Mouse (Mus musculus): ENCODE measurements around the gene Rsbn1l.

The Rsbn1l gene

DNA sequence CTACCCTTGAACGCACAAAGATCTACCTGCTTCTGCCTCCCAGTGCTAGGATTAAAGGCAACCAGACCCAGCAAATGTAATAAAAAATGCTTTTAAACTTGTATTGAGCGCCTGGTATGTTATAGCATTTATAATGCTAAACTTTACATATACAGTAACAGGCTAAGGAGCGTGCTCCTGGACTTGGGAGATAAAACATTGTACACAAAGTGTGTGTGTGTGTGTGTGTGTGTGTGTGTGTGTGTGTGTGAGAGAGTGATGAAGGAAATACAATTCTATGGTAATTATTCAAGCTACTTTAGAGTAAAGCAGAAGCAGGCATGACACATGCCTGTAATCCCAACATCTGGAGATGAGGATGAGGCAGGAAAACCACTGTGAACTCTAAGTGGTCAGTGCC lies at the start of gene Rsbn1l:
Rsbn1l (minus strand) TSS at position 101 of the 400 bp plus-strand sequence.
- no peak for DNase-seq (ENCODE audit: low spot score in 2 of 2)

DNA sequence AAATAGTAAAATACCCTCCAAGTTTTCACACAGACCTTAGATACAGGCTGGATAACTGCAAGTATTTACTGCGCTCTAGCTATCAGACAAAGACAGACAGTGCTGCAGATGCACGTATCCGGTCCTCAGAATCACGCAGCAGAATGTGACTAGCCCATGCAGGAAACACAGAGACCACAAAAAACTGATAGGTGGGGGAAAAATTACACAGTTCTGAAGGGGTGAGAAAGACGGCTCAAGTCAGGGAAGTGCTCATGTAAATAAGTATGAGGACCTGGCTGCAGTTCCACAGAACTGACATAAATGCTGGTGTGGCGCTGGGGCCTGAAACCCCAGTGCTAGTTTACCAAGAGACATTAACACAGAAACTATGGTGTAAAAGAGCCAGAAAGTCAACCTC lies 46.5 kb upstream of the Rsbn1l start:
- peak in 1 of 2 experiments; percentile 27 for DNase-seq (ENCODE audit: low spot score in 2 of 2)

DNA sequence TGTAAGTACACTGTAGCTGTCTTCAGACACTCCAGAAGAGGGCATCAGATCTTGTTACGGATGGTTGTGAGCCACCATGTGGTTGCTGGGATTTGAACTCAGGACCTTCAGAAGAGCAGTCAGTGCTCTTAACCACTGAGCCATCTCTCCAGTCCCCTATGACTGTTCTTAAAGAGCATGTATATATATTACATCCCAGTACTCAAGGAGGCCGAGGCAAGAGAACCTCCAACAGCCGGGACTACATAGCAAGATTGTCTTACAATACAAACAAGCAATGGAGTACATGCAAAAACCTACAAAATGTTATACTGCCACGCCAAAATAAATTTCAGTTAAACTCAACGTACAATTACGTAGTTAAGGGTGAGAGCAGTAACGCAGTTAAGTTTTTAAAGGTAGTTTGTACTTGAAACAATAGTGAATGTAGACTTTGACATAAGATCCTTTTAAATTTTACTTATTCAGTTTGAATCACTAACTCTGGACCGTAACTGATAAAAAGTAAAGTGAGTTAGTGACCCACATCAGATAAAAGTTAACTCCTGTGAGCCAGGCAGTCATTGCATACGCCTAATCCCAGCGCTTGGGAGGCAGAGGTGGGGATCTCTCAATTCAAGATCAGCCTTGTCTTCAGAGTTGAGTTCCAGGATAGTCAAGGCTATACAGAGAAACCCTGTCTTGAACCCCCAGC lies 45.6 kb upstream of the Rsbn1l start:
- no peak for DNase-seq (ENCODE audit: low spot score in 2 of 2)

DNA sequence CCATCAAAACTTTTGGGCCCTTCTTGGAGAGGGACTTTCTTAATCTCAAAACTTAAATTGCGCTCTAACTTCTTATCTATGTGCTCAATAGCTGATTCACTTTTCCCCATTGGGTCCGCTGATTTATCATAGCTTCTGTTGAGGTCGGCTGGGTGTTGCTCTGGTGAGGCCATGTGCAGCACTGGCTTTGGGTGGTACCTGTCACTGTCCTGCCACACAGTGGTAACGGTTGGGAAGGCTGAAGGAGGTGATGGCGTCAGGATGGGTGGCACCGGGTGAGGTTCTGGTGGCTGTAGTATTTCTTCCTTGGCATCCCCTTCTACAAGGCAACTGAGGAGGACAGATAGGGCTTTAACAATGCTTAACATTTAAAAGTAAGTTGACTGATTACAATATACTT lies 42.2 kb upstream of the Rsbn1l start:
- no peak for DNase-seq (ENCODE audit: low spot score in 2 of 2)

DNA sequence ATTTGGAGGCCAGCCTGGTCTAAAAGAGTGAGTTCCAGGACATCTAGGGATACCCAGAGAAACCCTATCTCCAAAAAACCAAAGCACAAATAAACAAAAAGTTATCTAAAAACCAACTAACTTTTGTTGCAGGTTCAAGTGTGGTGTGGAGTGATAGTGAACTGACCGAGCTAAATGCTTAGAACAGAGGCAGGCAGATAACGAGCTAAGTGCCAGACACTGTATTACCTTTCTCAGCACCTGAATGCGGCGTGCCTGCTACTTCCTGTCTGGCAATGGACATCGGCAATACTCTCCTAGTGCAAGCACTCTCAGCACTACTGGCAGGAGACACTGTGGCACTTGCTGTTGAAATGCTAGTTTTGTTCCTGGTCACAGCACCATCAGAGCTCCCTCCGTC lies 41.4 kb upstream of the Rsbn1l start:
- DNase-seq (ENCODE audit: low spot score in 2 of 2), result no peak

DNA sequence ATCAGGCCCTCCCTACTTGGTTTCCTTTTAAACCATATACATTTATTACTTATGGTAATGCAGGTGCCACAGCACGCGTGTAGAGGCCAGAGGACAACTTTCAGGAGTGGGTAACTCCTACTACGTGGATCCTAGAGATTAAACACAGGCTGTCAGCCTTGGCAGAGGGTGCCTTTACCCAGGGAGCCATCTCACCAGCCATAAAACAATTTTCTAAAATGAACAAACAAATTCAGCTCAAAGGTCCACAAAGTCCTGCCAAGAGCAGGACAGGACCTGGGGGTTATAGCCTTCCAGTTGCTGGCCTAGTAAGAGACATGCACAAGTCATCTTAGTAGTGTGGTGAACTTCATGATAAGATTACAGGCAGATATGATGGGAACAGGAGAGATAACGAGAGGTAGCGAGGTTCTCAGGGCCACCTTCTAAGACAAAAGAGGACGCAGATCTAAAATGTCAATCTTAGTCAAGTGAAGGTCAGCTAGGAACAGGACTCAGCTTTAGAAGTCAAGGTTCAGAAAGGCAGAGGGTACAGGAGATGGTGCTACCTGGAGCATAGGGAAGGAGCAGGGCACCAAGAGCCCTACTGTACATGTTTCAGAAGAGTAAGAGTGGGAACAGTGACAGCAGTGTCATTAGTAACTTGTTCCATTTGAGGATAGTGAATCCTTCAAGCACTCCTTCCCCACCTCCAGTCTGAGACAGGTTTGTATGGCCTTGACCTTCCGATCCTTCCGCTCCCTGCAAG lies 34.0 kb upstream of the Rsbn1l start:
- DNase-seq (ENCODE audit: low spot score in 2 of 2), result no peak

DNA sequence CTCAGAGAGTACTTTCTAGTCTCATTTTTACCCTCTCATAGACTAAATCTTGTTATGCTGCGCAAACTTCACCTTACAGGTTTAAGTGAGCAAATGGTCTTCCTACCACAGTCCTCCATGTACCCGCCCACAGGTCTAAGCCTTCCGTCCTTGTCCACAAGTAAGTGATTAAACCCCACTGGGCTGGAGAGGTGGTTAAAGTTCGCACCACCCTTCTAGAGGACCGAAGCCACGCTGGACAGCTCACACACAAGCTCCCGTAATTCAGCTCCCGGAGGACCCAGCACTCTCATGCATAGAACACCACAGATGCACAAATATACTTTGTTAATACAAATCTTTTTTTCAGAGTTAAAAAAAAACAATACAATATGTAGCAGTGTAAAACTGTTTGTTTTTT lies 30.1 kb upstream of the Rsbn1l start:
- DNase-seq (ENCODE audit: low spot score in 2 of 2), result no peak

DNA sequence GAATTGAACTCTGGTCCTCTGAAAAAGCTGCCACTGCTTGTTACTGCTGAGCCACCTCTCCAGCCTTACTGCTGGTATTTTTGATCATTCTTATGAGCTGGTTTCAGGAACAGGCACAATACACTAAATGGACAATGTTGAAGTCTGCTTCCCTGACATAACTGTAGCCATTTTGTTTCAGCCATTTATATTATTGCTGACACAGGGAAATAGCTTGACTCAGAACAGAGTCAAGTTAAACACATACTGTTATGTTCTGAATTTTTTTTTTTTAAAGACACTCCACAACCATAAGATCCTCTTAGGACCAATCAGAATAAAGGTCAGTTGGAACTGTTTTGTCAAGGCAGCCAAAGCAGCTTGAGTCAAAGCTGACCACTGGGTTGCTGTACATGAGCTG lies 27.3 kb upstream of the Rsbn1l start:
- DNase-seq (ENCODE audit: low spot score in 2 of 2), result no peak

DNA sequence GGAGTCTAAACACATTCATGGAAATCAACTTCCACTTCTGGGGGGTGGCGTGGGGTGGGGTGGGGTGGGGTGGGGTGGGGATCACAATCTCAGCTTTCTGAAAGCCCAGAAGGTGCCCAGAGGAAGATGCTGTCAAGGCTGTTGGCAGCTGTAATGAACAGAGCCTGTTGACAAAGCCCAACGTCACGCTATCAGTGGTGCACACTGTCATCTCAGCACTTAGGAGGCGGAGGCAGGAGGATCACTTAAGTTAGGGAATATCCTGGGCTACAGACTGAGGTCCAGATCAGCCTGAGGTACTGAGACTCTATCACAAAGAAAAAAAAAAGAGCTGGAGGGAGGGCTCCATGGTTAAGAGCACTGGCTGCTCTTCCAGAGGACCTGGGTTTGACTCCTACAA lies 18.5 kb upstream of the Rsbn1l start:
- DNase-seq (ENCODE audit: low spot score in 2 of 2), result no peak

DNA sequence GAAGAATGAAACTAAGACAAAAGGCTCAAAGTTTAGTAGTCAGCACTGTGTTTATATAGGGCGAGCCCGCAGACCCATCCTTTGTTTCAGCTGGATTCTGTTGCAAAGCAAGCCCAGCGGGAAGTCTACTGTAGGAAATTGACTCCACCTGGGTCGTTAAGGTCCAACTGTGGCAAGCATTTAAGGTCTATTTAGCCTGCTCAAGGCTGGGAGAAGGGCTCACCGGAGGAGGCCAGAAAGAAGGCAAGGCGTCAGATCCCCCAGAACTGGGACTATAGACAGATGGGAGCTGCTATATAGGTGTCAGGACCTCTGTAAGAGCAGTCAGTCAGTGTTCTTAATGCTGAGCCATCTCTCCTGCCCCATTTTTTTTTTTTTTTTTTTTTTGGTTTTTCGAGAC lies 17.8 kb upstream of the Rsbn1l start:
- no peak for DNase-seq (ENCODE audit: low spot score in 2 of 2)

DNA sequence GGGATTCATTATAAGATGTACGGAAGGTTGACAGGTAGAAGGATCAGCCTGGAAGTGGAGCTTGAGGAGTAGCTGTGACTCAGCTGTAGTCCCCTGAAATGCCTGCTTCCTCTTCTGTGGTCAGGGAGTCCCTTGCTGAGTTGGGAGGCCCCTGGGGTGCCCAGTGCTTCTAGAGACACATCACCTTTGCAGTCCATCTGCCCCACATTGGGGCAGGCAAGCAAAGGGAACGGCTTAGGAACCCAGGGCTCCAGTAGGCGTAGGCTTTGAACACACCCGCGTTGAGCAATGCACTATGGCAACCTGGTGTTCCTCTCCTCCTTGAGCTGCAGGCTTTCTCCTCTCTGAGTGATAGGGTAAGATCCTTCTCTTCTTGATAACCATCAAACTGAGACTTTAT lies 16.9 kb upstream of the Rsbn1l start:
- DNase-seq (ENCODE audit: low spot score in 2 of 2), result no peak

DNA sequence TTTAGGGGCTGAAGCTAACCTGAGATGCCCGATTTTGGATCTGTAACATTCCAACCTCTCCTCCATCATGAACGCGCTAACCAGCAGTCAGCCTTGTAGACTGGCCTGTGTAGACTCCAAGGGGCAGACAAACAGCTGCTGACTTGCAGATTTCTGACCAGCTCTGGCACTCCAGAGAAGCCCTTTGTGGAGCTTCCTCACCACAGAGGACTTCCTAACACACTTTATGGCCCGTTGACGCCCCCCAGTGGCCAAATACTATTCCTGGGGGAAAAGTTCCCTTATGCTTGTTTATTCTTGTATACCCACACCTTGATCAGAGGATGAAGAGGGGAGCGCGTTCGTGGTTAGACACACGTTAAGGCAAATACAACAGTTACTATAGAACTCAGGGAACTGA lies 12.8 kb upstream of the Rsbn1l start:
- DNase-seq (ENCODE audit: low spot score in 2 of 2), result peak in 1 of 2 experiments; percentile 77

DNA sequence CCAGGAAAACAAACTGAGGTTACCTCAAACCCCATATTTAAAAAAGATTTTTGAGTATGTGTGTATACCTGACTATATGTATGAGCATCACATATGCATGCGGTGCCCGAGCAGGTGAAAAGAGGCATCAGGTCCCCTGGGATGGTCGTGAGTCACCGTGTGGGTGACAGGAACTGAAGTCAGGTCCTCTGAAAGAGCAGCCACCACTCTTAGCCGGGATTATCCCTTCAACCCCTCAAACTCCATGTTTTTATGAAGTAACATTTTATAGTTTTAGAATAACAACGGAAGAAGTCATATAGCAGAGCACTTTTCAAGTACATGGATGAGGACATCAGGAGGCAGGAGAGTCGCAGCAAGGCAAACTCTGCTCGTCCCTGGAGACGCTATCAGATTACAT lies 12.3 kb upstream of the Rsbn1l start:
- no peak for DNase-seq (ENCODE audit: low spot score in 2 of 2)

DNA sequence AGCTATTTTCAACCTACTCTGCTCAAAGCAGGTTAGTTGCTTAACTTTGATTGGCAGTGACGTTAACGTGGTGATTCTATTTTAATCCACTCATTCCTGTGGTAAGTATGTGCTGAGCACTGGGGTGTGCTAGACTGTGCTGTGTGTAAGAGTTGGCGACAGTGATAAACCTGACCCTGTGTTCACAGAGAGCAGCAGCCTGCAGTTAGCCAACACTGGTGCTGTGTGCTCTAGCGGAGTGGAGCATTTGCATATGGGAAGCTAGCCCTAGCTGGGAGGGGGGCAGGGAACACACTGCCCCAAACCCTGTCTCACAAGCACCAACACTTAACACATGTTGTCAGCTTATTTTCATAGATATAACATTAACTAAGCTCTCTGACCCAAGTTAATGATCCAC lies 11.7 kb upstream of the Rsbn1l start:
- peak in 1 of 2 experiments; percentile 28 for DNase-seq (ENCODE audit: low spot score in 2 of 2)

DNA sequence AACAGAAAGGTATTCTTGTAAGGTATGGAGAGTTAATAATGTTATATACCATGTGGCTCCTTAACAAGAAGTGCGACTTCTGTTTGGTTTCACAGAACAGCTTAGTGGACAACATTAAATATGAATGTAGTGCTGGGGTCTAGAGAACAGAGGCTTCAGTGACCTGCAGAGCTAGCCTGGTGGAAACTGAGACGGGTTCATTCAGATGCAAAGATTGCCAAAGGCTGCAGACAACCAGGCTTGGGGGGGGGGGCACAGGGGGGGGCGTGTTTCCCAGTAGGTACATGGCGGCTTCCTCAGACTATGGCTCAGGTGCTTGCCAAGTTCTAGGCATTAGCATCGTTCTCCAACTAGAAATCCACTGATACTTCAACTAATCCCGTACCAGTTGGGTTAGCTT lies 8.2 kb upstream of the Rsbn1l start:
- DNase-seq (ENCODE audit: low spot score in 2 of 2), result no peak

DNA sequence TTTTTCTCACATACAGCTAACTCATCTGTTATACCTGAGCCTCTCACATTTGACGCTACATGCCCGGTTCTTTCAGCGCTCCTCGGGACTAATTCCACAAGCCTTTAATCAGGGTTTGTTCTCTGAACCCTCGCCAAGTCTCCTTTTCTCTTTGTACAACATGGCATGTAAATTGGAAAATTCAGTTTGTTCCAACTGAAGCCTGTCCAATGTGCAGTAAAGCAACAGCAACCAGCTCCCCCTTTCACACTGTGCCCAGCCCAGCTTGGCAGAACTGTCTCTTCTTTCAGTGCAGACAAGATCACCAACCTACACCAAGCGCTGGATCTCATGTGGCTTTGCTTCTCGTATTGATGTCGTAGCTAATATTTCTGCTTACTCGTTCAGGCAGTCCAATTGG lies 7.1 kb upstream of the Rsbn1l start:
- DNase-seq (ENCODE audit: low spot score in 2 of 2), result no peak

DNA sequence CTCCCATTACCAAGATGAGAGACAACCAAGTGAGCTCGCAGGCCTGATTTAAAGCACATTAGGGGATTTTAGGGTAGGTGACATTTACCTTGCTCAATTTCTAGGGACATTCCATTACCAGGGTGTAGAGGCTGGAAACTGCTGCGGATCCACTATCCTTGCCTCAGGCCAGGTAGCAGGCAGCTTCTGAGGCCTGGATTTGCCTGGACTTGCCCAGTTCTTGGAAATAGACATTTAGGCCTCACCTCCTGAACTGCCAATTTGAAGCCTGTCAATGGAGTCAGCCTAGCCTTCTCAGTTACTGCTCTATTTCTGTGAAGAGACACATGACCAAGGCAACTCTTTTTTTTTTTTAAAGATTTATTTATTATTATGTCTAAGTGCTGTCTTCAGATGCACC lies 4.7 kb upstream of the Rsbn1l start:
- DNase-seq (ENCODE audit: low spot score in 2 of 2), result no peak

DNA sequence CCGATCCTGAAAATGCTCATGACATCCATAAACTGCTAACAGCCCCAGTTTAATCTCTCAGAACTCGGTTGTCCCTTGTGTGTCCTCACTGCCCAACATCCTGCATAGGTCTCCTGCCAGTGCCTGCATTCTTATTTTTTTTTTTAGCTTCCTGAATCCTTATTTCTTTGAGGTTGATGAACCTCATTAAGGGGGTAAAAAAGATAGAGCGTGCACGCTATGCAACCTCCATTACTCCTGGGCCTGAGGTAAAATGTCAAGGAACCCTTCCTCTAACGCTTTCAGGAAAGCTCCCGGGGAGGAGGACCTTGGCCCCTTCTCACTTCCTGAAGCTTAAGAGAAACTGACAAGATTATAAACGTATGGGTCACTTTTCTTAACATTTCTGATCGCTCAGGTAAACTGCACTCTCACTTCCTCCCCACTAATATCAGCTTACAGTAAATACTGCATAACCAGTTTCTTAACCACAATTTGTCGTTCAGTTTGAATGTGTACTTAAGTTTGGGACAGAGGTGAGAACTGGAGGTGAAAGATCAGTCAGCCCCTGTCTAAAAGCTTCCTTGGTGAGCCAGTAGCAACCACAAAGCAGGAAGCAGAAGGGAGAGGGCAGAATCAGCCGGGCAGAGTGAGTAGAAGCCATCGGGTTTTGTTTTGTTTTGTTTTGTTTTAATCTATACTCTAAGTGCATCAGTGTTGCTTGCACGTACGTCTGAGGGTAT lies 923 bp downstream of the Rsbn1l start:
- DNase-seq (ENCODE audit: low spot score in 2 of 2), result no peak

DNA sequence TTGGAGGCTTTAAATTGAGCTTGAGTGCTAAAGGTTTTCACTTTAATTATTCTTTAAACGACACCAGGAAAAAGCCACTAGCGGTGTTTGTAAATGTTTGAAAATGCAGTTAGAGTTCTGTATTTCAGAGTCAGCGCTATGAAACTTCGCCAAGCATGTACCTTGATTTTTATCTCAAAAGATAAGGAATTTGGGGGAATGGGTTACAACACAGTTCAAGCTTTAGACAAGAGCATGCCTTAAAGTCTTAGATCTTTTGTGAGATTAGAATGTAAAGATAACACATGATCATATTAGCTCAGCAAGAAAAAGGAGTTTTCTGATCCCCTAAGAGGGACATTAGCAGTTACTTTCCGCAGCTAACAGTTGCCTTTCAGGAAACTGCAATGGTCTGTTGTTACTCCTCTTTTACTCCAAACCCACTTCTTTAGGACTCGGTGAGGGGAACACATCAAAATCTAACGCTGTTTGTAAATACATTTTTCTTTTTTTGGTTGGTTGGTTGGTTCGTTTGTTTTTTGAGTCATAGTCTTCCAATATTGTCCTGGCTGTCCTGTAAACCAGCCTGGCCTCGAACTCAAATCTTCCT lies 3.8 kb downstream of the Rsbn1l start:
- no peak for DNase-seq (ENCODE audit: low spot score in 2 of 2)

DNA sequence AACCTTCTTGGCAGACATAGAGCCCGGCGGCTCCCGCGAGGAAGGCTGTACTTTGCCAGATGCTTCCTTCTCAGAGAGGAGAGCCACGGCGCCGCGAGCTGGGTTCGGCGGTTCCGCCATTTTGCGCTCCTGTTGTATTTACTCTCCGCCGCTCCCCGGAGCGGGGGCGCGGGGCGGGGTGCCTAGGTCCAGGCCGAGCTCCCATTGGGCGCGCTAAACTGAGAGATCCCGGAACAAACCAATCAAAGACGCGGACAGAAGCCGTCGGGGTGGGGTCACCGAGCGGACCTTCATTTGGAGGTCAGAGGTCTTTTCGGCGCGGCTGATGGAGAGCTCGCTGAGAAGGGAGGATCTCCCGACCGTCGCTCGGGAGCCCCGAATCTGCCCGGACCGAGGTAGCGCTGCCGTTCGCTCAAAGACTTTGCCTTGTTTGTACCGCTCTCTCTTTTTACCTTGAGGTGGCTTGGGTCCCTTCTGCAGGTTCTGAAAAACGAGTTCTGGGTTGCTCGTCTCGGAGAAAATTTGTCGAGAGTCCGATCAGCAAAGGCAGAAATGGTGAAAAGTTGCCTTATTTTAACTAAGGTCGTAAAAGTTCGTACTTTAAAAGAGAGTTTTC lies 4.4 kb downstream of the Rsbn1l start:
- DNase-seq (ENCODE audit: low spot score in 2 of 2), result peak; percentile 93 to 95

DNA sequence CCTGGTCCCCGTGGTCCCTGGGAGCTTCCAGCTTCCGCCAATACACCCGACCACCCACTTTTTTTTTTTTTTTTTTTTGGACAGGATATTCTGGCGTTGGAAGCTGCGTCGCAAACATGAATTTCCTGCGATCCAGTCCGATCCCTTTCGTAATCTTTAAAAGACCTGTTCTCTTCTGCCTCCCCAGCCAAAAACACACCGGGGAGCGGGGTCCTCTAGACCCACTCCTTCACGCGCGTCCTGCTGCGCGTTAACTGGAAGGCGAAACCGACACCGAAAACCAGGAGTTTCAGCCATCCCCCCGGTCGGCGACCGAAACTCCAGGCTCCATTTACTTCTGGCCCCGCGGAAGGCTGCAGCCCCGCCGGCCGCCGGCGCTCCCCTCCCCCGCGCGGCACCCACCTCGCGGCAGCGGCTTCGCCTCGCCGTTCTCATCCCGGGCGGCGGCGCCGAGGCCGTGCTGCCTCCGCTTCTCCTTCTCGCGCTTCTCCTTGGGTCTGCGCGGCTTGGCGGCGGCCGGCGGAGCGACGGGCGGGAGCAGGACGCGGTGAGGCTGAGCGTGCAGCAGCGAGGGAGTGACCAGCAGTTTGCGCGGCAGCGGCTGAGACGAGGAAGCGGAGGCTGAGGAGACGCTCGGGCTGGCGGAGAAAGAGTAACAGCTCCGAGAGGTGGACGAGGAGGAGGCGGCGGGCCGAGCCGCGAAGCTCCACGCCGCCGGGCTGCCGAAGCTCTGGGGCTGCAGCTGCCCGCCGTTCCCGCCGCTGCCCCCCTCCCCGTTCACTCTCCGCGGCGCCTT lies 5.1 kb downstream of the Rsbn1l start:
- DNase-seq (ENCODE audit: low spot score in 2 of 2), result peak in 1 of 2 experiments; percentile 76
